Mouse (Mus musculus) forebrain, postnatal 0 days (tissue): Measurements from ENCODE around the gene Usp13. TPM values are rescaled to one million over a fixed set of nuclear protein-coding genes. Genes with fewer than 3 reads are reported as not detected.

Experiments
- ATAC-seq: fragments of 200-750 bp; cut with Nextera tagmentation; 2 replicates; pipeline ENCODE4 v1.8.0; 2017; ENCODE audit warnings: mild to moderate bottlenecking, moderate library complexity
- DNase-seq: peaks from one replicate; pipeline ENCODE4 v3.0.0-alpha.2; 2015
- H3K27ac ChIP-seq: fragments of 300-500 bp; sonication (generic); 2 replicates; pipeline ENCODE4 v1.5.1; 2014; ENCODE audit warnings: low read depth, mild to moderate bottlenecking, antibody characterized with exemption, low read length, moderate library complexity, mixed read lengths
- H3K27me3 ChIP-seq: fragments of 300-500 bp; sonication (generic); 2 replicates; pipeline ENCODE4 v1.6.1; 2014; ENCODE audit warnings: mild to moderate bottlenecking, low read length, mixed read lengths; ENCODE audit not compliant: insufficient read depth
- H3K36me3 ChIP-seq: fragments of 300-500 bp; sonication (generic); 2 replicates; pipeline ENCODE4 v1.6.1; 2014; ENCODE audit warnings: mild to moderate bottlenecking, moderate library complexity; ENCODE audit not compliant: insufficient read depth
- H3K4me1 ChIP-seq: fragments of 300-500 bp; sonication (generic); 2 replicates; pipeline ENCODE4 v1.6.1; 2014; ENCODE audit warnings: antibody characterized with exemption; ENCODE audit not compliant: insufficient read depth
- H3K4me2 ChIP-seq: fragments of 300-500 bp; sonication (generic); 2 replicates; pipeline ENCODE4 v1.6.1; 2014; ENCODE audit warnings: low read depth, mild to moderate bottlenecking, moderate library complexity
- H3K4me3 ChIP-seq: fragments of 300-500 bp; sonication (generic); 2 replicates; pipeline ENCODE4 v1.5.1; 2014; ENCODE audit warnings: low read depth, low read length, mixed read lengths
- H3K9ac ChIP-seq: fragments of 300-500 bp; sonication (generic); 2 replicates; pipeline ENCODE4 v1.6.1; 2014; ENCODE audit warnings: mild to moderate bottlenecking
- H3K9me3 ChIP-seq: fragments of 300-500 bp; sonication (generic); 2 replicates; pipeline ENCODE4 v1.6.1; 2016; ENCODE audit warnings: low read length
- CTCF ChIP-seq: sonication (generic); IDR thresholded peaks from 2 replicates; pipeline ENCODE4 v1.5.1; 2016; ENCODE audit warnings: antibody characterized with exemption, control low read depth, low read depth
- WGBS: fragments of 180-500 bp; shearing (Covaris S2); extraction: QIAGEN DNeasy Blood & Tissue Kit; methylation state at CpG from one replicate; pipeline ENCODE4 v1.1.7; 2014; 5-methylcytosine and 5-hydroxymethylcytosine counted together
- polyA plus RNA-seq: library from polyadenylated mRNA; unstranded; fragments of >200 nt; fragmentation: Nextera tagmentation; extraction: Ambion mirVana; gene quantifications from 2 replicates; pipeline ENCODE4 v1.2.1, GENCODE M21; 2015
- total RNA-seq: library from RNA; depleted of rRNA; stranded (reverse); fragments of >200 nt; gene quantifications from 2 replicates; pipeline ENCODE4 v1.2.3, GENCODE M21; 2014

The Usp13 gene
- total and polyA plus RNA-seq, 2 experiments from 2014 or later: 8.4 to 11.9 TPM

GRCm38 (mm10) chr3:32924168-32924567 lies 106.8 kb downstream of the Usp13 start:
- Histone ChIP-seq H3K9me3 (peaks cover 4% of the 10 kb centered on the region; the same call in 1 of the 2 replicates), H3K9ac (no peak overlapping the region), H3K4me2 (no peak overlapping the region), H3K4me3 (no peak overlapping the region), H3K27ac (no peak overlapping the region), H3K4me1 (no peaks in the 10 kb centered on the region), H3K36me3 (peaks cover 23% of the 10 kb centered on the region), H3K27me3 (no peaks in the 10 kb centered on the region)
- no peak for TF ChIP-seq CTCF
- WGBS: 34% methylated on average over 6 of the region's 6 CpGs
- DNase-seq (peak; percentile 43), ATAC-seq (peak; percentile 83)

- DNase-seq (no peak), ATAC-seq (0 out of 2 replicates have a peak, but pooled peaks have one; percentile 4)
- no peaks in the 10 kb centered on the region for H3K9me3 ChIP-seq
- H3K4me2 ChIP-seq: no peak overlapping the region
- no peaks in the 10 kb centered on the region for H3K27me3 ChIP-seq
- H3K36me3 ChIP-seq: no peaks in the 10 kb centered on the region
- no peak overlapping the region for H3K27ac ChIP-seq
- H3K9ac ChIP-seq: no peak overlapping the region
- TF ChIP-seq CTCF: no peak
- 88% methylated on average over 8 of the region's 8 CpGs for WGBS
- no peak overlapping the region for H3K4me3 ChIP-seq
- H3K4me1 ChIP-seq: no peaks in the 10 kb centered on the region
Observed at GRCm38 (mm10) chr3:32939802-32940501, 122.6 kb downstream of the Usp13 start.

- H3K4me1 ChIP-seq: no peaks in the 10 kb centered on the region
- ATAC-seq (no peak), DNase-seq (no peak)
- no peak for TF ChIP-seq CTCF
- no peak overlapping the region for H3K9ac ChIP-seq
- 91% methylated on average over 5 of the region's 5 CpGs for WGBS
- H3K27me3 ChIP-seq: no peaks in the 10 kb centered on the region
- no peak overlapping the region for H3K27ac ChIP-seq
- H3K36me3 ChIP-seq: no peaks in the 10 kb centered on the region
- no peak overlapping the region for H3K4me3 ChIP-seq
- H3K4me2 ChIP-seq: no peak overlapping the region
- no peaks in the 10 kb centered on the region for H3K9me3 ChIP-seq
Observed at GRCm38 (mm10) chr3:32947486-32947885, 130.1 kb downstream of the Usp13 start.

GRCm38 (mm10) chr3:32951382-32951781 lies 134.0 kb downstream of the Usp13 start:
- no peaks in the 10 kb centered on the region for H3K27me3 ChIP-seq
- DNase-seq (no peak), ATAC-seq (no peak)
- H3K4me1 ChIP-seq: no peaks in the 10 kb centered on the region
- 20% methylated on average over 1 of the region's 1 CpGs for WGBS
- no peak overlapping the region for H3K4me3 ChIP-seq
- no peak overlapping the region for H3K4me2 ChIP-seq
- H3K9ac ChIP-seq: no peak overlapping the region
- H3K36me3 ChIP-seq: no peaks in the 10 kb centered on the region
- no peak for TF ChIP-seq CTCF
- H3K9me3 ChIP-seq: no peaks in the 10 kb centered on the region
- no peak overlapping the region for H3K27ac ChIP-seq

GRCm38 (mm10) chr3:32961494-32961893 lies 144.1 kb downstream of the Usp13 start:
- Histone ChIP-seq H3K27ac (no peak overlapping the region), H3K4me1 (no peaks in the 10 kb centered on the region), H3K27me3 (no peaks in the 10 kb centered on the region), H3K4me2 (no peak overlapping the region), H3K36me3 (no peaks in the 10 kb centered on the region), H3K4me3 (no peak overlapping the region), H3K9me3 (no peaks in the 10 kb centered on the region), H3K9ac (no peak overlapping the region)
- no peak for TF ChIP-seq CTCF
- 38% methylated on average over 3 of the region's 3 CpGs for WGBS
- DNase-seq: no peak
- no peak for ATAC-seq

GRCm38 (mm10) chr3:32965528-32965927 lies 148.2 kb downstream of the Usp13 start:
- H3K36me3 ChIP-seq: no peaks in the 10 kb centered on the region
- peak; percentile 71 for TF ChIP-seq CTCF
- no peak overlapping the region for H3K4me3 ChIP-seq
- no peak overlapping the region for H3K4me2 ChIP-seq
- H3K9ac ChIP-seq: no peak overlapping the region
- ATAC-seq (no peak), DNase-seq (peak; percentile 47)
- no peaks in the 10 kb centered on the region for H3K27me3 ChIP-seq
- no peaks in the 10 kb centered on the region for H3K4me1 ChIP-seq
- WGBS: 1% methylated on average over 2 of the region's 2 CpGs
- H3K27ac ChIP-seq: no peak overlapping the region
- no peaks in the 10 kb centered on the region for H3K9me3 ChIP-seq

- H3K9me3 ChIP-seq: no peaks in the 10 kb centered on the region
- no peaks in the 10 kb centered on the region for H3K4me1 ChIP-seq
- no peak overlapping the region for H3K4me2 ChIP-seq
- peak; percentile 69 for ATAC-seq
- H3K36me3 ChIP-seq: no peaks in the 10 kb centered on the region
- 88% methylated on average over 1 of the region's 1 CpGs for WGBS
- TF ChIP-seq CTCF: no peak
- H3K4me3 ChIP-seq: no peak overlapping the region
- DNase-seq: peak; percentile 37
- H3K9ac ChIP-seq: no peak overlapping the region
- no peaks in the 10 kb centered on the region for H3K27me3 ChIP-seq
- no peak overlapping the region for H3K27ac ChIP-seq
Observed at GRCm38 (mm10) chr3:32968671-32969425, 151.5 kb downstream of the Usp13 start.
